Mouse (Mus musculus) megakaryocyte progenitor cell, adult 5-6 weeks (primary cell): ENCODE data around the gene Enpp5. TPM values are rescaled to one million over a fixed set of nuclear protein-coding genes. Genes with fewer than 3 reads are reported as not detected.
A peak's percentile ranks its signal among the peaks of the same experiment; 100 is the strongest.

Source experiments
- ATAC-seq: replicated peaks from 2 replicates; pipeline ENCODE4 v1.8.0; 2016; ENCODE audit warnings: mild to moderate bottlenecking, moderate TSS enrichment, inconsistent platforms; ENCODE audit not compliant: poor library complexity
- total RNA-seq, 2 experiments: library from RNA; stranded (forward) in 1 of 2; stranded (reverse) in 1 of 2; fragments of 157-497, 149-512 nt in 1 of 2; fragments of 200-1000 nt in 1 of 2; gene quantifications; 2 replicates each; pipeline versions ENCODE4 v1.2.3 to v1.2.4; 2015 to 2017

The Enpp5 gene
- total RNA-seq (2015) (5.2 and 5.6 TPM in 2 replicates), total RNA-seq (2017) (9.1 and 12.2 TPM in 2 replicates)

DNA sequence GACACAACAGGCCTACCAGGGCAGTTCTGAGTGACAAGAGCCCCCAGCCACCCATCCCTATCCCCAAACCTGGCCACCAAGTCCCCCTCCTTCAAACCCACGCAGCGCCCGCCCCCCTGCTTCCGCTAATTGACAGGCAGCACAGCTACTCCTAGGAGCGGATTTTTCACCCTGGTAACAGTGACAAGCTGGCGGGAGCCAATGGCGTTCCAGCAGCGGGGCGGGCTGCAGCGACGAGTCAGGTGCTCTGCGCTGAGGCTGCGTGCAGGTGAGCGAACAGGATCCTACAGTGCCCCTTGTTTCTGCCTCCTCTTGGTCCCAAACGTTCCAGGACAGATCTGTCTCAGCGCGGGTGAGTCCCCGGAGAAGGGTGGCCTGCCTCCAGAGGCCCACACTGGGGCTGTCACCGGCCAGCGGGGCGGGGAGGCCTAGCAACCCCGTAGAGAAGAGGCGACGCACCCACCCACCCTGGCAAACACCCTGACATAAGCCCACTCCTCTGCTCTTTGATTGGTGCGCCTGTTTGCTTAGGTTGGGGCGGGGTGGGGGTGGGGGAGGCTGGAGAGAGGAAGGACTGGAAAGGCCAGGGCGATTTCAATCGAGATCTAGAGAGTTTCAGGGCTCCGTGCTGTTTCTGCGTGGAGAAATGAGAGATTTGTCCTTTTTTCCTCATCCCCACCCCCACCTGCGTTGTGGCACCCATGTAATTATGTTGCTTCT is at the start of gene Enpp5:
Enpp5 (plus strand) TSS at position 183 of the 720 bp plus-strand sequence.
- ATAC-seq: peak; percentile 91

DNA sequence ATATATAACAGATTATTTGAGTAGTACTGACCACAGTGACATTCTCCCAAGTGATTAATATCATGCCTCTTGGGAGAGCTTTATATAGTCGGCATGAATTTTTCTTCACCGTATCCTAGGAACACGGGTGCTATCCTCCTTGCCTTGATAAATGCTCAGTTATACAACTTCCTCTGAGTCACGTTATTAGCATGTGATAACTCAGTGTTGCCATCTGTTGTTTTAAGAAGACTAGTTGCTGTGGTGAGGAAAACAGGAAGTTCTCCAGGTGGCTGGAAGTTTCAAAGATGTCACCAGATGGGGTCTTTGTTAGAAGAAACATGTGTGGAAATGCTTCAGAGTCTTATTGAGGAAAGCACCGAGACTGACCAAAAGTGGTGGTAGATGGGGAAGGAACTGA is 49.0 kb upstream of the Enpp5 start:
- peak; percentile 83 for ATAC-seq

DNA sequence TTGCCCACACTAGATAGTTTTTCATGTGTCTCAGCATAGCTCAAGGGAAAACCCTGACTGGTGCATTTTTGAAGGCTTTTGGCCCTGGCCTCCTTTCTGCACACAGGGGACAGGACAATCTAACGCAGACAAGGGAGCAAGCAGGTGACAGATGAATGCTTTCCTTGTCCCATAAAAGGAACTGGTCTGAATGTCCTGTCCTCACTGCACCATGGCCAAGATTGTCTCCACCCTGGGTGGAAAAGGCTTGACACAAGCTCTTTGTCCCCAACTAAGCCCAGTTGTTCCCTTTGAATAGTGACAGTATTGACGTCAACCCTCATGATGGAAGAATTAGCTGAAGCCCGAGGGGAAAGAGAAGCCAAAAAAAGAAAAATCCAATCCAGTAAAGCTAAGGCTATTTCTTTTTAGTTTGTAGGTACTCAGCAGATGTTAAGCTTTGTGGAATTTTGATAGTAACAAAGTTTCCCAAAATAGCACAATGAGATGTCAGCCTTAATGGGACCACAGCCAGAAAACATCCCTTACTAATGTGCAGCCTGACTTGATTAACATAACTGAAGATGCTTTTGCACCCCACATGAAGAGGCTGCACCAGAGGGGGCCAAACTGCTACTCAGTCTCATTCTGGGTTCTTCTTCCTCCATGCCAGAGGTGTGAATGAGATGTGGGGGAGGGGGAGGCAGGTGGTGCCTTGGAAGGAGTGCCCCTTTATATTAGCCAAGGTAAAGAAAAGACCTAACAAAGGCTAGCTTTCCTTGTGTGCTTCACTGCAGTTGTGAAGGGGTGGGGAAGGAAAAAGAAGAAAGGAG is 47.6 kb upstream of the Enpp5 start:
- ATAC-seq: no peak

DNA sequence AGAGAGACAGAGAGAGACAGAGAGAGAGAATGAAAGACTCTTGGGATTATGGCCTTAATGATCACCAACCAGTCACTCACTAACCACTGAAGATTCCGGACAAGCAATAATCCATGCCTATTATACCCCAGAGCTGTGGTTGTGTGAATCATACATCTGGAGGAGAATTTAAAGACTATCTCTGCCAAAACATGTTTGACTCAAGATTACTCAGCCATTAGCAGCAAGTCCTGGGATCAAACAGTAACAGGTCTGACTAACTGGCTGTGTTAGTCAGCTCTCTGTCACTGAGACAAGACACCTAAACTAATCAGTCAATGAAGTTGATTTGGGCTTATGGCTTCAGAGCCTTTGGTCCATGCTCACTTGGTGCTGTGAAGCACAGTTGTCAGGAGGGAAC is 43.6 kb upstream of the Enpp5 start:
- no peak for ATAC-seq

DNA sequence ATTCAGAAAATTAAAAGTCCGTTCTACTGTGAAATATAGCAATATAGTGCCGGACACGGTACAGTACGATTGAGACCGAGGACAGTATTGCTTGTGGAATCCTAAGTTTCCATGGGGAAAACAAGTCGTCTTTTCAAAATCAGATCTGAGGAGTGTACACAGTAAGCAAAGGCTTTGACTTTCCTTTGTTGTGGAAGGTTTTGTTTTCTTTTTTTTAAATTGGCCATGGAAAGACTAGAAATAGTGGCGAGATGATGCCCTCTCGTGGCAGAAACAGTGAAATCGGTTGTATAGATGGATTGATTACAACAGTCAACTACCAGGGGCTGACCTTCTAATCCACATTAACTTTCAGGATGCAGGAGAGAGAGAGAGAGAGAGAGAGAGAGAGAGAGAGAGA is 40.0 kb upstream of the Enpp5 start:
- ATAC-seq: peak; percentile 61

DNA sequence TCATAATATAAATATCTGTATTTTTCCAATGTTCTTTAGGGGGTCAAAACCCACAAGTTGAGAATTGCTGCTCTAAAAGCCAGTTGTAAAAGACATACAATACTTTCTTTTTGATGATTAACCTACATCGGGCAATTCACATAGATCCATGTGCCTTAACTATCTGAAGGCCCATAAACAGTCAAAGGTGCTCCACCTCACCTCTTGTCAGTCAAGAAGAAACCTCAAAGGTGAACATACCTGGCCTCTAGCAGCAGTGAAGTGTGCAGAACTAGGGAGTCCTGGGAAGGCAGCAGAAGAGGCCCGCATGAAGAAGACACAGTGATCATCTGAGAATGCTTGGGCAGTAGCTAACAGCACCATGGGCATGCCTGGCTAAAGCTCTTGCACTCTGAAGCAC is 38.2 kb upstream of the Enpp5 start:
- ATAC-seq: no peak

DNA sequence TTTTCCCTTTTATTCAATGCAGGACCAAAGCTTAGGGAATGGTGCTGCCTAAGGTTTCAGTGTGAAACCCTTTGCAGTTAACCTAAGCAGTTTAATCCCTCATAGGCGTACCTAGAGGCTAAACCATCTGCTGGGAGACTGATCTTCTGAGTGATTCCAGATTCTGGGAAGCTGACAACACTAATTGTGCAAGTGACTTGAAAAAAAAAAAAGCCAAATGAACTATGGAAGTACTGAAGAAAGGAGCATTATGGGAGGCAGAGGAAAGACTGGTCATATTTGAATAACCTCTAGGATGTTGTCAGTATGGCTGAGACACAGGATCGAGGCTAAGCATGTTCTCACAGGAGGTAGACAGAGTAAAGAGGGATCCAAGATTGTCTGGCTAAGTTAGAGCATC is 36.3 kb upstream of the Enpp5 start:
- ATAC-seq: no peak

DNA sequence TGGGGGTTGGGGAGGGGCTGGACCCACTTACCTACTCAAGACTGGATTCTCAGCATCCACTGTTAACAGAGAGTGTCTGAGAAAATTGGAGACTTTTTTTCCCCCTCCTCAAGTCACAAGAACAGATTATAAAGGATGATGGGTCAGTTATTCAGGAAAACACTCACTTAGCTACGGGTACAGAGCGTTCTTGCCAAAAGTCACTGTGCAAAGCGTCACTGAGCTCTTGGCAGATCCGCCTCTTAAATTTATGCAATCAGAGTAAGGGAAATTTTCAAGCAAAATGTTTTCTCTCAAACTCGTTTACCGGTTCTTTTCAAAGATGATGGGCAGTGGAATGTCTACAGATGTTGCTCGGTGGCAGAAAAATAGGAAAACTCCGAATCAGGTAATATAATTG is 35.8 kb upstream of the Enpp5 start:
- ATAC-seq: no peak

DNA sequence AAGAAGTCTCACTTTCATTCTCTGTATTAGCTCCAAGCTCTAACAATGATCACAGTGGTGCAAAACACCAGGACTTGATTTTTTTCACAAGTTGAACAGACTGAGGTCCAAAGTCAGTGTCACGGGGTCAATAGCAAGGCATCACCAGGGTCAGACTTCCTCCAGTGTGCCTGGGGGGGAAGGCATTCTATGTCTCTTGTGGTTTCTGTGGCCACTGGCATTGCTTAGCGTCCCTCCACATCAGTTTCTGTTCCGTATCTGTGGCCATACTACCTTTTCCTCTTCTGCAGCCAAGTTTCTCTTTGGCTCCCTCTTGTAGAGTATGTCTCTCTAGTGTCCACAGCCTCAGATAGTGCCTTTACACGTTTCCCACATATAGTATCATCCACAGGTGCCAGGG is 25.2 kb upstream of the Enpp5 start:
- peak; percentile 99 for ATAC-seq

DNA sequence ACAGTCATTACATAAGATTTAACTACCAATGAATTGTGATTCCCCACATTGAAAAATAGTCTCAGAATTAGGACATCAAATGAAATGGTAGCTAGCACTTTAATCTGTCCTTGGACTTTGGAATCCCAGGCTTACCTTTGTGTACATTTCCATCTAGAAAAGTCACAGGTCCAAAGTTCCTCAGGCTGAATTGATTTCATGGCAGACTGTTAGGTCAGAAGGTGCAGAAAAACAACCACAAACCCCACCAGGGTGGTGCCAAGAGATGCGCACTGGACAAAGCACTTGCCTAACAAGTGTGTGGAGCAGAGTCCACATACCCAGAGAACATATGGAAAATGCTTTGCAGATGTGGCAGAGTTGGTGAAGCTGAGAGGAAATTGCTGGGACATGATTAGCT is 21.5 kb upstream of the Enpp5 start:
- ATAC-seq: no peak

DNA sequence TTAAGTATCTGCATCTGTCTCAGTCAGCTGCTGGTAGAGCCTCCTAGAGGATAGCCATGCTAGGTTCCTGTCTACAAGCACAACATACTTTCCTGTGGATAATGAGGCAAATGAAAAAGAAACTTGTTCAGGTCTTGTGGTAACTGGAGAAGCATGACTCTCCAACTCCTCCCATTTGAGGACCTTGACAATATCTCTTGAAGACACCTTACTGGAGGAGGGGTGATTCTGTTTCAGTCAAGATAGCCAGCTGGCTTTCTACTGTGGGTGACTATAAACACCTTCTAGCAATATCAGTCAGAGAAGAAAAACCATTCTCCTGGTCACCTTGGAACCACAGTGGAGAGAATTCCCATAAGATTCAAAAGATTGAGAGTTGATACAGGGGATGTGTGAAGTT is 20.5 kb upstream of the Enpp5 start:
- peak; percentile 59 for ATAC-seq

DNA sequence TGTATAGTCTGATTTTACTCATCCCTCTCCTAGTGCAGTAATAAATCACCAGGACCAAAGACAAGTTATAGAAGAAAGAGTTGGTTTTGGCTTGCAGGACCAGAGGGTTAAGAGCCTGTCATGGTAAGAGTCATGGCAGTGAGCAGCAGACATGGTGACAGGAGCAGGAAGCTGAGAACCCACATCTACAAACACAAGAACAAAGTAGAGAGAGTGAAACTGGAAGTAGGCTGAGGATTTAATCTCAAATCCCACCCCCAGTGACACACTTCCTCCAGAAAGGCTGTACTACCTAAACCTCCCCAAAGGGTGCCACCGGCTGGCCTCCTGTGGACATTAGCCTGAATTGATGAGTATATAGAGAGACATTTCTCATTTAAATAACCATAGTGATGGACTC is 17.8 kb upstream of the Enpp5 start:
- peak; percentile 40 for ATAC-seq

DNA sequence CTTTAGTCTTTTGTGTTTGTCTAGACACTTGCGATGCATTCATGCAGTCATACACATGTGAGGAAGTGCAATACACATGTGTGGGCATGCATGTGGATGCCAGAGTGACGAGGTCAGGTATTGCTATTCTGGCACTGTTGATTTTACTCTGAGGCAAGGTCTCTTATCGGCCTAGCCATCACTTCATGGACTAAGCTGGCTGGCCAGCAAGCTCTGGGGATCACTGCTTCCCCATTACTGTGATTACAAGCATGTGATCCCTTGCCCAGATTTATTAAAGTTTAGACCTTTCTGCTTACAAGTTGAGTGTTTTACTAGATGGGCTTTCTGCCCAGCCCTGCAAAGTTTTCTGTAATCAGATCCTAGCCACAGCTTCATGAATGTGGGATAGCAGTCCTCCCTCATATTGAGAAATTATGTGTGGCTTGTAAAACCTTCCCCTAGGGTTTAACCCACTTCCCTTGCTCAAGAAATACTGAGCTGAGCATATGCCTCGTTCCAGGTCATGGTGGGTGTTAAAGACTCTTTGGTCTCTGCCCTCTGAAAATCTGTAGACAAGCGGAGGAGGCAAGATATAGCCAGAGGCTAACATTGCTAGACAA is 17.2 kb upstream of the Enpp5 start:
- ATAC-seq: 0 out of 2 replicates have a peak, but pooled peaks have one; percentile 18

DNA sequence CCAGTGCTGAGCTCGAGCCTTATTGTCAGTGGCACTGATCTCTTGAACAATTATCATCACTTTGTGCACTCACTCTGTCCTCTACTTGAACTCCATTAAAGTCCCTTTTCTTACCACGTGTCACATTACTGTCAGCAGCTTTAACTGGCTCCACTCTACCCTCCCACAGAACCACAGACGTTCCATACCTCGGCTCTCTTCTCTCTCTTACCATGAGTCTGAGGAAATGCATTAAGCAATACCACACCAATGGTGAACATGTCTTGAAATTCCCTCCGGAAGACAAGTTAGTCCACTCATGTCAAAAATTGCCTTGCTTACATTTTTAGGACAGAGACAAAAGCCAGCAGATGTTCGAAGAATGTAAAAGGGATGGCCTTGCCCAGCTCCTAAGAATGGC is 9.7 kb upstream of the Enpp5 start:
- ATAC-seq: peak; percentile 70

DNA sequence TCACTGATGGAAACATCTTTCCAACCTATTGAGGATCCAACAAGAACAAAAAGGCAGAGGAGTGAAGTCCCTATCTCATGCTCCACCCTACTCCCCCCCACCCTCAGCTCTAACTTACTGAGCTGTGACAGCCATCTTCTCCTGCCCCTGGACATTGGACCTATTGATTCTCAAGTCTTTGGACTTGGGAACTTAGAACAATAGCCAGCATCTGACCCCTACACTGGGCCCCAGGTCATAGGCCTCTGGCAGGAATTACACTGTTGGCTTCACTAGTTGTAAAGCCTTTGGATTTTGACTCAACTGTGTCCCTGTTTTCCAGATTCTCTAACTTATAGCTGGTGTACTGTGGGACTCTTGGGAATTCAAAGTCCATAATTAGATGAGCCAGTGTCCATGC is 6.9 kb upstream of the Enpp5 start:
- no peak for ATAC-seq

DNA sequence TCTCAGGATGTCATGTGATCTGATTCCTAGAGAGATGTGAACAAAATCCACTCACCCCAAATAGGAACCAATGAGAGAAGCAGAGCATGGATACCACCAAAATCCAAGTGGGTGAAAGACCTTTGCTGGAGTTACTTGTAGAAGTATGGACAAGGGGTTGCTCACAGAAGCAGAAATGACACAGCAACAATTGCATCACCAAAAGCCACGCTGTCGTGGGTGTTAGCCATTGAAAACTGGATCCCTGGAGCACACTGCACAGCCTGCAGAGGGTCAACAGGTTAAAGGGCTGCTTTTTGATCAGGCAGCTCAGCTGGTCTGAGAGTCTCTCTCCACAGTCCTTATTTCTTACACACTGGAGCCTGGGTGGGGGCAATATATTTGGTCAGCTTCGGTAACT is 3.0 kb upstream of the Enpp5 start:
- ATAC-seq: no peak

DNA sequence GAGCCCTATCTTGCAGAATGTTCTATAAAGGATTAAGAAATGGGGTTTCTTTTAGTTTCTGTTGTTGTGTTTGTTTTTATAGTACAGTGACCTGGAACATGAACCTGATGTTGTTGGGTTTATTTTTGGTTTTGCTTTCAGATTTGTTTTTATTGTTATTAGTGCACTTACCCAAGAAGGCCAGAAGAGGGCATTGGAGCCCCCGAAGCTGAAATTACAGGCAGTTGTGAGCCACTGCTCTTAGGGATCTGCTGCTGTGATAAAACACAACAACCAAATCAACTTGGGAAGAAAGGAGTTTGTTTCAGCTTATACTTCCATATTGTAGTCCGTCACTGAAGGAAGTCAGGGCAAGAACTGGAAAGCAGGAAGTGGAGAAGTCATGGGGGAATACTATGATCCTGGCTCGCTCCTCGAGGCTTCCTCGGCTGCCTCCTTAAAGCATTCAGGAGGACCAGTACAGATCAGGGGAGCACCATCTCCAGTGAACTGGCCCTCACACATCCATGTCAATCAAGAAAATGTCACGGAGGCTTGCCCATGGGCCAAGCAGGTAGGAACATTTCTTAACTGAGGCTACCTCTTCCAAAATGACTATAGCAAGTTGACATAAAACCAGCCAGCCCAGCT is 2.4 kb upstream of the Enpp5 start:
- peak; percentile 69 for ATAC-seq

DNA sequence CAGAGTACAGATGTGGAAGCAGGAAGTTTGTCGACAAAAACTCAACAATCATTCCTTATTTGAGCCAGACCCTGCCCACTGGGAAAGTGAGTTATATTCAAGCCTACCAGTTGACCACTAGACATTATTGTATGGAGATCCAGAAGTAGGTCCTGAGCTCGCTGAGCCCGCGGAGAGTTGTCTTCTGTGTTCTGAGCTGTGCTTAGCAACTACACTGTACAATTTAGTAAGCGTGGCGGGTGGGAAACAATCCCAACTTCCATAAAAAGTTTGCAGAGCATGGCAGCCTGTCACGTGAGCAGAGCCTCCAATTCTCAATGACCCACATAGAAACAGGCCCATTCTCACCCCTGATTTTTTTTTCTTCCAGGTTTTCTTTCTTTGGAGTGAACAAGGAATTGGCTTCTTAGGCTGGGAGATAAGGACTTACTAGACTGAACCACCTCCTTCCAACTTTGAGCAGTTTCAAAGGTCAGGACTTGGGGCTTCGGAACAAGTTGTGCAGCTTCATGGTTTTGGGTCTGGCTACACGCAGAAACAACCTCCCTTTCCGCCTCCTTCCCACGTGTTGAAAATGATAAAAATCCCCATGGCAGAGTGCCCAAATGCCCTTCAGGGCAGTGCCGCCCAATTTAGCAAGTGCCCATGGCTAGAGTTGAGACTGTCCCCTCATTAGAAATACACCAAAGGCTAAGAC is 1.3 kb upstream of the Enpp5 start:
- ATAC-seq: 0 out of 2 replicates have a peak, but pooled peaks have one; percentile 2

DNA sequence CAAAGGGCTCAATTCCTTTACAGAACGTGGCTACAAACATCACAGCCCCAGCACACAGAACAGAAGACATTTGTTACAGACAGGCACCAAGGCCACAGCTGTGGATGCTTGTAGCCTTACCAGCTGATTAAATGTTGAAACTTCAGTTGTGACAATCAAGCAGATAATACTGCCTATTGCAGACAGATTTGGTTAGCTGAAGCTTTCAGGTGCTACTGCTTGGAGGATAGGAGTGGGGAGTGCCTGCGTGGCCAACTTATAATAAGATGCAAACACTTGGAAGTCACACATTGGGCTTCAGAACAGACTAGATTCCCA is 811 bp upstream of the Enpp5 start:
- ATAC-seq: 0 out of 2 replicates have a peak, but pooled peaks have one; percentile 7

DNA sequence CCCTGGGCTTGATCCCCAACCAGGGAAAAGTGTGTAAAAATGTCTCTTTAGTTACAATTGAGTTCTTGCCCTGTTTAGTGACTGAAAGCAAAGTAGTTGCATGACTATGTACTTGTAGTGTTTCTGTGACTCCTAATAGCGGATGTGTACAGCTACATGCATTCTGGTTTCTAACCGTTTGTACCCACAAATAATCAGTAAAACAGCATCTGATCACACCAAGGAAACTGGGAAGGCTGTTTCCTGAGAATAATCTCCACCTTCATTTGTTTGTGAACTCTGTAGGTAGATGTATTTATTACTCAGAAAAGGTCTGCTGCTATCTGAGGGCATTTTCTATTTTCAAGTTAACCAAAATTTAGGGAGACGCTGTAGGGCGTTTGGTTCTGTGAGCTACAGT is 4.5 kb downstream of the Enpp5 start:
- peak; percentile 10; the same call in 1 of the 2 replicates for ATAC-seq

DNA sequence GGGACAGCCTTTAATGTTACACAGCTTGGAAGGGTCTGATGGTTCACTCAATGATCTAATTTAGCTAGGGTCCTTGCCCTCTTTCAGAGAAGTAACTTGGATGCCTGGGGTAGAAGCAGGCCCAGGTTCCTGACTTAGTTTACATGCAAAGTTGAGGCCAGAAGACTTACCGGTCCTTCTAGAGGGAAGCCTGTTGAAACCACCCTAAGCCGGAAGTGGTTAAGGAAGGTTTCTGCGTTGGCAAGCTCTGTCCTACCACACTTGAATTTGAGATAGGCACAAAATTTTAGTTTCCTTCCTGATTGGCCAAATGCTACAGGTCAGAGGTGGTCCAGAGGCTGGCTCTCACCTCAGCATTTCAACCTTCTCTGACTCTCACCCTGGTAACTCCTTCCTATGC is 9.6 kb downstream of the Enpp5 start:
- peak; percentile 59 for ATAC-seq
